Mouse (Mus musculus) forebrain, embryonic 13.5 days (tissue): ENCODE measurements around the gene Rbm3. TPM values are rescaled to one million over a fixed set of nuclear protein-coding genes. Genes with fewer than 3 reads are reported as not detected.

Experiments used
- polyA plus RNA-seq: library from polyadenylated mRNA; unstranded; fragments of >200 nt; fragmentation: Nextera tagmentation; extraction: Ambion mirVana; gene quantifications from 2 replicates; pipeline ENCODE4 v1.2.1, GENCODE M21; 2015

The Rbm3 gene
- polyA plus RNA-seq, 1 experiment from 2014 or later: 483 TPM

Other genes with a start within 250 kb of the Rbm3 start
- gene Pqbp1, start 246.6 kb downstream of the Rbm3 start, polyA plus RNA-seq: 202 and 206 TPM in 2 replicates
- 168 and 193 TPM in 2 replicates for gene Timm17b, start 246.5 kb downstream of the Rbm3 start, polyA plus RNA-seq
- not detected in 2 replicates for gene Gm10491, start 238.0 kb downstream of the Rbm3 start, polyA plus RNA-seq
- gene Gm10490, start 236.3 kb downstream of the Rbm3 start, polyA plus RNA-seq: not detected in 2 replicates
- 82.1 and 83.8 TPM in 2 replicates for gene Pcsk1n, start 226.1 kb downstream of the Rbm3 start, polyA plus RNA-seq
- gene Eras, start 217.3 kb downstream of the Rbm3 start, polyA plus RNA-seq: not detected in 2 replicates
- 53.5 and 64.8 TPM in 2 replicates for gene Hdac6, start 198.0 kb downstream of the Rbm3 start, polyA plus RNA-seq
- 0.26 and 0.39 TPM in 2 replicates for gene Gata1, start 167.8 kb downstream of the Rbm3 start, polyA plus RNA-seq
- gene Glod5, start 127.4 kb downstream of the Rbm3 start, polyA plus RNA-seq: not detected in 2 replicates
- gene Suv39h1, start 71.1 kb downstream of the Rbm3 start, polyA plus RNA-seq: 62.3 and 72.1 TPM in 2 replicates
- gene Was, start 55.4 kb downstream of the Rbm3 start, polyA plus RNA-seq: 0.10 TPM in 1 of 2 replicates, not detected in the other
- gene Wdr13, start 13.0 kb downstream of the Rbm3 start, polyA plus RNA-seq: 36.2 and 43.6 TPM in 2 replicates
- gene Tbc1d25, start 30.3 kb upstream of the Rbm3 start, polyA plus RNA-seq: 14.2 and 15.7 TPM in 2 replicates
- gene Ebp, start 47.6 kb upstream of the Rbm3 start, polyA plus RNA-seq: 21.2 and 21.5 TPM in 2 replicates
- 29.1 and 32.3 TPM in 2 replicates for gene Porcn, start 60.6 kb upstream of the Rbm3 start, polyA plus RNA-seq
- gene Ftsj1, start 106.5 kb upstream of the Rbm3 start, polyA plus RNA-seq: 51.3 and 51.7 TPM in 2 replicates
- 14.1 and 14.9 TPM in 2 replicates for gene Slc38a5, start 125.3 kb upstream of the Rbm3 start, polyA plus RNA-seq
- not detected in 2 replicates for gene Ssxb10, start 181.5 kb upstream of the Rbm3 start, polyA plus RNA-seq
- gene Ssxb9, start 221.1 kb upstream of the Rbm3 start, polyA plus RNA-seq: not detected in 2 replicates